Mouse (Mus musculus) neural tube, embryonic 14.5 days (tissue): ENCODE measurements at regions not wholly inside any gene's neighbourhood (a gene's known extent, or its start where the extent isn't known, plus 50 kb on each side); places are given as distances from the start of the nearest gene placed in this dataset.

Experiments used
- ATAC-seq: fragments of 200-750 bp; cut with Nextera tagmentation; 2 replicates; pipeline ENCODE4 v1.8.0; 2017; ENCODE audit warnings: low read depth, mild to moderate bottlenecking, moderate TSS enrichment, moderate library complexity
- H3K27ac ChIP-seq: fragments of 300-500 bp; sonication (generic); 2 replicates; pipeline ENCODE4 v1.5.1; 2014; ENCODE audit warnings: low read depth, mild to moderate bottlenecking, control low read depth, low read length, moderate library complexity, mixed read lengths
- H3K27me3 ChIP-seq: fragments of 300-500 bp; sonication (generic); 2 replicates; pipeline ENCODE4 v1.6.1; 2014; ENCODE audit warnings: low read length; ENCODE audit not compliant: control insufficient read depth, insufficient read depth
- H3K36me3 ChIP-seq: fragments of 300-500 bp; sonication (generic); 2 replicates; pipeline ENCODE4 v1.6.1; 2014; ENCODE audit warnings: low read length, mixed read lengths; ENCODE audit not compliant: control insufficient read depth, insufficient read depth
- H3K4me1 ChIP-seq: fragments of 300-500 bp; sonication (generic); 2 replicates; pipeline ENCODE4 v1.6.1; 2014; ENCODE audit warnings: low read length; ENCODE audit not compliant: control insufficient read depth, insufficient read depth
- H3K4me2 ChIP-seq: fragments of 300-500 bp; sonication (generic); 2 replicates; pipeline ENCODE4 v1.6.1; 2014; ENCODE audit warnings: mild to moderate bottlenecking, low read depth, low read length, control low read depth
- H3K4me3 ChIP-seq: fragments of 300-500 bp; sonication (generic); 2 replicates; pipeline ENCODE4 v1.5.1; 2014; ENCODE audit warnings: low read depth, low read length, control low read depth, mixed read lengths
- H3K9ac ChIP-seq: fragments of 300-500 bp; sonication (generic); replicated peaks from 2 replicates; pipeline ENCODE4 v1.6.1; 2014; ENCODE audit warnings: low read depth, mild to moderate bottlenecking, control low read depth, low read length, mixed read lengths
- H3K9me3 ChIP-seq: fragments of 300-500 bp; sonication (generic); 2 replicates; pipeline ENCODE4 v1.6.1; 2016; ENCODE audit warnings: low read length; ENCODE audit not compliant: control insufficient read depth
- WGBS: fragments of 180-500 bp; shearing (Covaris S2); extraction: QIAGEN DNeasy Blood & Tissue Kit; methylation state at CpG from one replicate; pipeline ENCODE4 v1.1.7; 2014; 5-methylcytosine and 5-hydroxymethylcytosine counted together

DNA sequence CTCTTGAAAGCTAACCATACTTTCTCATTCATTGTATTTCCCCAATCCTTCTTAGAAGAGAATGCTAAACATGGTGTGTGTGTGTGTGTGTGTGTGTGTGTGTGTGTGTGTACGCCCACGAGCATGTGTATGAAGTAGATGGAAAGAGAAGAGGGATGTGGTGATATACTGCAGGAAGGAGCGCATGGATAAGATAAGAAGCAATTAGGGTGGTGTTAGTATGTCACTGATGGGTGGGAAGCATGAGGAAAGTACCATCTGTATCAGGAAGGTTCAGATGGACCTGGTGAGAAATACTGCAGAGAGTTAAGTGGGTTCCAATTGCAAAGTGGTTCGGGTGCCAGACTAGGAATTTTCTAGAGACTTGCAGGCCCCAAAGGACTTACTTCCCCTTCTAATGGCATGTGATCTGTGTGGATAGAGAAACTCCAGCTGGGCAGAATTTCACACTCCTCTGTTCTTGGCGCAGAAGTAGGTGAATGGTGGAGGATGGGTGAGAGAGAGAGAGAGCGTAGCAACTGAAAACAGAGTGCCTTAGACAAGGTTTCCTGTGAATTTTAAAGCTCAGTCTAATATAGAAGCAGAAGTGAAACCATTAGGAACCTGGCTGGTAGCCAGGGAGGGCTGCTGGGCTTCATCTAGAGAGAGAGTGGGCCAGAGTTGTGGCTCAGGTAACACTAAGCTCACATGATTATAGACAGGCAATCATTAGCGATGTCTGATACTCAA is 257.5 kb downstream of the Insc start:
- H3K9ac ChIP-seq: no peak overlapping the region
- no peaks in the 10 kb centered on the region for H3K9me3 ChIP-seq
- no peaks in the 10 kb centered on the region for H3K4me1 ChIP-seq
- 79% methylated on average over 7 of the region's 7 CpGs for WGBS
- no peak overlapping the region for H3K4me3 ChIP-seq
- H3K4me2 ChIP-seq: no peak overlapping the region
- H3K36me3 ChIP-seq: no peaks in the 10 kb centered on the region
- ATAC-seq: no peak
- H3K27ac ChIP-seq: no peak overlapping the region
- H3K27me3 ChIP-seq: no peaks in the 10 kb centered on the region

DNA sequence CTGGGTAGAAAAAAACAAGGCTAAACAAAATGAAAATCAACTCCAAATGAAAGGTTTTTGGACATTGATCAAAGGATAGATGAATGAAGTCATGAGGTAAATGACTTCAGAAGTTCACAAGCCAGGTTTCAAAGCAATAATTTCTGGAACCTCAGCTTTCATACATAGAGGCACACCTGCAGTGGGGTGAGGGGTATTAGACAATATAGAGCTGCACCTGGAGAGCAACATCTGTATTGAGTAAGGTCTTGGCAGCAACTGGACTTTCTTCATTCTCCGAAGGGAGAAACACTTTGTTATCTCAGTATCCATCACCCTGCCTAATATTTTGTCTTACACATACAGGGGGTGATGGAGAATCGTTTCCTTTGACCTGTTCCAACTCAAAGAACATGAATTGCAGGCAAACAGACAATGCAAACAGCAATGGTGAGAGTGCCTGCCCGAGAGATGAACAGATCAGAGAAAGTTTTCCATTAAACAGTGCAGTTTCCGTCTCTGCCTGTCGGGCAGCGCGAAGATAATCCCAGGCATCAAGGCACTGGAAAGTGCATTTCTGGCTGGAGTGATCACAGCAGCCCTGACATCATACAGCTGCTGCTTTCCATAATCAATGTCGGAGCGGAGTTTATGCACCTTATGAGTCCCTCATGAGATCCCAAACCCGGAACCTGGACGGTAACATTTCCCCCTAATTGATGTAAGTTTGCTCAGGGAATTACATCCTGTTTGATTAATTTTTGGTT is 270.9 kb downstream of the Insc start:
- no peaks in the 10 kb centered on the region for H3K36me3 ChIP-seq
- H3K9me3 ChIP-seq: no peaks in the 10 kb centered on the region
- no peak for ATAC-seq
- no peak overlapping the region for H3K9ac ChIP-seq
- WGBS: 72% methylated on average over 11 of the region's 11 CpGs
- H3K27ac ChIP-seq: no peak overlapping the region
- H3K4me1 ChIP-seq: no peaks in the 10 kb centered on the region
- H3K4me2 ChIP-seq: no peak overlapping the region
- H3K27me3 ChIP-seq: no peaks in the 10 kb centered on the region
- H3K4me3 ChIP-seq: no peak overlapping the region

DNA sequence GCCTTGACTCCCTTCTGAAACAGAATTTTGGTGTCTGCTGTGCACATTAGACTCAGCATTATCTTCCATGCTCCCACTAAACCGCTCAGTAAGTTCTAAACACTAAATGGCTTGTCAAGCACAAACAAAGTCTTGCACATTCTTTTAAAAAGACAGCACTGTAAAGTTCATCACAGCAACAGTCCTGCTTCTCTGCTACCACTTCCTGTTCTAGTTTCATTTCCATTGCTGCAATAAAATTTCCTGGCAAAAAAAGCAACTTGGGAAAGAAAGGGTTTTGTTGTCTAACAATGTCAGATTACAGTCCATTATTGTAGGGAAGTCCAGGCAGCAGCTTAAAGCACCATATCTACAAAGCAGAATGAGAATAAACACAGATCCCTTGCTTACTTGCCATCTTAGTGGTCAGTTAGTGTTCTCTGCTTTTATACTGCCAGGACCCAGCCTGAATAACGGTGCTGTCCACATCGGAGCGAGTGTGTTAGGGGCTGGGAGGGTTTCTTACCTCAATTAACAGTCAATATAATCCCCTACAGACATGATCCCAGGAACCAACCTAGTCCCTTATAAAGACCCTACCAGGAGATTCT is 276.0 kb downstream of the Insc start:
- Histone ChIP-seq H3K9ac (no peak overlapping the region), H3K36me3 (no peaks in the 10 kb centered on the region), H3K4me2 (no peak overlapping the region), H3K4me1 (no peaks in the 10 kb centered on the region), H3K9me3 (no peaks in the 10 kb centered on the region), H3K4me3 (no peak overlapping the region), H3K27me3 (no peaks in the 10 kb centered on the region), H3K27ac (no peak overlapping the region)
- 75% methylated on average over 4 of the region's 4 CpGs for WGBS
- no peak for ATAC-seq

DNA sequence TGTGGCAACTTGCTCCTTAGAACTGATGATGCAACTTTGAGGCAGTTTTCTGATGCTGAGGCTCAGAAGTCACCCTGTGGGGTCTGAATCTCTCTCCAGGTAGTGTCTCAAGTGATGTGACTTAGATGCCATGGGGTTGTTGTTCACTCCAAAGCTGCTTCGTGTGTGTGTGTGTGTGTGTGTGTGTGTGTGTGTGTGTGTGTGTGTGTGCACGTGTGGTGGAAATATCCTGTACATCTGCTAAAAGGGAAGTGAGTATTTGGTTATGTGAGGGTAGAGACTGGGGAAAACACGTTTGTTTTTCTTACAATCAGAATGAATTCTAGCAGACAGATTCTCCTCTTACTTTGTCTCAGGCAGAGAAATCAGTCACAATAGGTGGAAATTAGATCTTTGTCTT is 276.5 kb downstream of the Insc start:
- no peaks in the 10 kb centered on the region for H3K4me1 ChIP-seq
- H3K9ac ChIP-seq: no peak overlapping the region
- 69% methylated on average over 3 of the region's 3 CpGs for WGBS
- ATAC-seq: no peak
- H3K36me3 ChIP-seq: no peaks in the 10 kb centered on the region
- no peaks in the 10 kb centered on the region for H3K27me3 ChIP-seq
- no peak overlapping the region for H3K4me2 ChIP-seq
- no peak overlapping the region for H3K27ac ChIP-seq
- no peak overlapping the region for H3K4me3 ChIP-seq
- no peaks in the 10 kb centered on the region for H3K9me3 ChIP-seq

DNA sequence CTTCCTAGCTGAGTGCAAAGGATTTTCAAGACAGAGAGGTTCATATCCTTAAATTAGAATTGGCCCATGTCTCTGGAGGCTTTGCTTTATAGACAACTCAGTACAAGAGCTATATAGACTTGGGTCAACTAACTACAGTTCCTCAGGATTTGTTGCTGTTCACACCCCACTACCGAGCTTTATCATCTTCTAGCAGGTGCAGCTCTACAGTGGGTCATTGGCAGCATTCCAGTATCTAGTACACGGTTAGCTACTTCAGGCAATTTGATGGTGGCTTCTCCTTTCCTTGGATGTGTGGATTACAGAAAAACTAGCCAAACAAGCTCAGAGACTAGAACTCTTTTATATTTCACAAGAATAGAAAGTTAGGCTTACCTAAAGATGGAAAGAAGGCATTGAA is 282.3 kb downstream of the Insc start:
- no peaks in the 10 kb centered on the region for H3K27me3 ChIP-seq
- no peak overlapping the region for H3K4me3 ChIP-seq
- WGBS: 86% methylated on average over 2 of the region's 2 CpGs
- no peaks in the 10 kb centered on the region for H3K36me3 ChIP-seq
- H3K4me1 ChIP-seq: no peaks in the 10 kb centered on the region
- no peak overlapping the region for H3K27ac ChIP-seq
- no peaks in the 10 kb centered on the region for H3K9me3 ChIP-seq
- no peak overlapping the region for H3K9ac ChIP-seq
- H3K4me2 ChIP-seq: no peak overlapping the region
- no peak for ATAC-seq

DNA sequence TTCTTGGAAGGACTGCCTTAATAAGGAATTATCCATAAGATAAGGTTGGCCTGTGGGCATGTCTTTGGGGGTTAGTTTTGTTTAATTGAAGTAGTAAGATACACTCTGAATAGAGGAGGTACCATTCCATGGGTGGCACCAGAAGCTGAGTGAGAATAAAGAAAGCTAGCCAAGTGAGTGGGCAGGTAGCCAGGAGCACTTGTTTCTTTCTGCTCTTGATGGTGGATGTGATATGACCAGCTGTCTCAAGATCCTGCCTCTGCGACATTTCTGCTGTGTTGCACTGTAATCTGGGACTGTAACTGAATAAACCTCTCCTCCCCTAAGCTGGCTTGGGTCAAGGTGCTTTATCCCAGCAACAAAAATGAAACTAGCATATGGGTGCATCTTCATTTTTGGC is 284.2 kb downstream of the Insc start:
- H3K4me2 ChIP-seq: no peak overlapping the region
- H3K27me3 ChIP-seq: no peaks in the 10 kb centered on the region
- WGBS: 86% methylated on average over 1 of the region's 1 CpGs
- H3K4me3 ChIP-seq: no peak overlapping the region
- ATAC-seq: no peak
- H3K36me3 ChIP-seq: no peaks in the 10 kb centered on the region
- no peak overlapping the region for H3K9ac ChIP-seq
- no peaks in the 10 kb centered on the region for H3K4me1 ChIP-seq
- H3K27ac ChIP-seq: no peak overlapping the region
- H3K9me3 ChIP-seq: no peaks in the 10 kb centered on the region

DNA sequence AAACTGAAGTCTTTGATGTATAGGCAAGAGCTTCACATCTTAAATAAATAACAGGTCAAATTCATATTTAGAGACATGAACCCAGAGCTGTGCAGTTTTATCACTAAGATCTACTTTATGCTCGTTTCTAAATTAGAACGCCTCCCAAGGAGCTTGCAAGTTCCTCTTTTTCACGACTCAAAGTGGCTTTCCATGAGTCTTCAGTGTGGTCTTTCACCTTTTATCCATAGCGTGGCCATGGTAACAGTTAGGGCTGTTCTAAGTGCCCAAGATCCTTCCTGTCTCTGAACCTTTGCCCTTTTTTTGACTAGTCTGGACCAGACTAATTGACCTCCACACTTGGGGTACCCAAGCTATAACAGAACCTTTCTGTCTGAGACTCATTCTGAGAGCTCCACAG is 290.5 kb downstream of the Insc start:
- Histone ChIP-seq H3K9ac (no peak overlapping the region), H3K36me3 (no peaks in the 10 kb centered on the region), H3K9me3 (no peaks in the 10 kb centered on the region), H3K27ac (no peak overlapping the region), H3K27me3 (no peaks in the 10 kb centered on the region), H3K4me3 (no peak overlapping the region), H3K4me1 (no peaks in the 10 kb centered on the region), H3K4me2 (no peak overlapping the region)
- ATAC-seq: no peak
- 78% methylated on average over 4 of the region's 4 CpGs for WGBS

DNA sequence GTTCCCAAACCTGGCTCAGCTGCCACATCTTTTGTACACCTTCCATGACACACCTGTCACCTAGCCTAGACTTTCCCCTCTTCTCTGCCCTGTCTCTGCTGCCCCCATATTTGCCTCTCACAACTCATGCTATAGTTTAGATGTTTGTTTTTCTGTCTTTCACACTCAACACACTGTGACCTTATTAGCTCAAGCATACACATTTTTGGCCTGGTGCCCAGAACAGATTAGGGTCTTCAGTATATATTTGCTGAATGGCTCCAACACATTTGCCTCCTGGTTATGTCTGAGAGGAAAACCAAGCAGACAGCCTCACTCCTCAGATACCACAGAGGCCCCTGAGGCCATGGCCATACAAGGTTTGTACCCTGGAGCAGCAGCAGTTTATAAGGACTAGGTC is 312.0 kb downstream of the Insc start:
- Histone ChIP-seq H3K36me3 (no peaks in the 10 kb centered on the region), H3K27ac (no peak overlapping the region), H3K9me3 (no peaks in the 10 kb centered on the region), H3K4me2 (no peak overlapping the region), H3K27me3 (peaks cover 7% of the 10 kb centered on the region; the same call in 1 of the 2 replicates), H3K4me1 (peaks cover 5% of the 10 kb centered on the region; the same call in 1 of the 2 replicates), H3K4me3 (no peak overlapping the region), H3K9ac (no peak overlapping the region)
- no peak for ATAC-seq

DNA sequence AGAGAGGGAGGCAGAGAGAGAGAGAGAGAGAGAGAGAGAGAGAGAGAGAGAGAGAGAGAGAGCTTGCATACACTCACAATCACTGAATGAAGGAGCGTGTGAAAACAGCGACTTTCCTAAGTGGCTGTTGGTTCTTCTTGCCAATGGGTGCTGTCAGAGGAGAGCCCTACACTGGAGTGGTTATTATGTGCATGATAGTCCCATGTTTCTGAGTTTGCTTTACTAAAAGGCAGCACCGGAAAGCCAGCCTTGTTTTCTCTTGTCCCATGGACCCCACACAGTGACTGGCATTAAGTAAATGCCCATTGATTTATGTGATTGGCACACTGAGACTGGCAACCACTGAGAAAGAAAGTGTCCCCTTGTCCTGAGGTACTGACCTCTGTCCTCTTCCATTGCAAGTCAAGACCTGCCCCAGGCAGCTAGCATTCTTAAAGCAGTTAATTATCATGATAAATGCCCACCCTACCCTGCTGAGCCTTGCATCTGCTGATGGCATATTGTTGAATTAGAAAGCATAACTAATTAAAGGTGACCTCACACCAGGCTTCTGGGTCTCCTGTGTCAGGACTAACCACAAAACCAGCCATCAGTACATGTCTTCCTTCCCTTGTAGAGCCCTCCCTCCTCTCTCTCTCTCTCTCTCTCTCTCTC is 313.6 kb downstream of the Insc start:
- H3K4me1 ChIP-seq: peaks cover 5% of the 10 kb centered on the region; the same call in 1 of the 2 replicates
- H3K36me3 ChIP-seq: no peaks in the 10 kb centered on the region
- H3K4me3 ChIP-seq: no peak overlapping the region
- H3K4me2 ChIP-seq: no peak overlapping the region
- H3K9me3 ChIP-seq: no peaks in the 10 kb centered on the region
- peak; percentile 46; the same call in 1 of the 2 replicates for ATAC-seq
- no peak overlapping the region for H3K27ac ChIP-seq
- H3K9ac ChIP-seq: no peak overlapping the region
- peaks cover 14% of the 10 kb centered on the region for H3K27me3 ChIP-seq
- 10% methylated on average over 3 of the region's 3 CpGs for WGBS
